Mouse (Mus musculus): Measurements from ENCODE around the gene Zg16.
"Not testable (repeated sequence)": the region's sequence is repeated elsewhere in the genome, so short reads cannot be mapped to it uniquely, and the experiment has no call there.

Zg16 gene

GRCm38 (mm10) chr7:127087278-127088010 is at the start of gene Zg16:
Gene Zg16, minus strand, starts transcription at chr7:127087328.
- in situ Hi-C loops (cut with MboI, MseI), result not testable (repeated sequence)

- in situ Hi-C loops (cut with MboI, MseI), result loop anchor here (5.0 kb wide), 1 partner anchor 46 kb away; no protein-coding TSS in a partner anchor
Observed at GRCm38 (mm10) chr7:127136181-127137071, 49.3 kb upstream of the Zg16 start.

- in situ Hi-C loops (cut with MboI, MseI), result loop anchor here (5.0 kb wide), 1 partner anchor 47 kb away; no protein-coding TSS in a partner anchor
Observed at GRCm38 (mm10) chr7:127134821-127135447, 47.8 kb upstream of the Zg16 start.

- in situ Hi-C loops (cut with MboI, MseI), result no loop called here
Observed at GRCm38 (mm10) chr7:127133125-127133524, 46.0 kb upstream of the Zg16 start.

GRCm38 (mm10) chr7:127129638-127130037 is 42.5 kb upstream of the Zg16 start:
- in situ Hi-C loops (cut with MboI, MseI), result no loop called here

GRCm38 (mm10) chr7:127121911-127122270 is 34.8 kb upstream of the Zg16 start, which contains the start of gene Qprt:
Gene Qprt, minus strand, starts transcription at chr7:127122226.
- in situ Hi-C loops (cut with MboI, MseI), result no loop called here

GRCm38 (mm10) chr7:127121061-127121910 is 34.2 kb upstream of the Zg16 start:
- in situ Hi-C loops (cut with MboI, MseI), result no loop called here

GRCm38 (mm10) chr7:127118671-127119445 is 31.7 kb upstream of the Zg16 start:
- in situ Hi-C loops (cut with MboI, MseI), result no loop called here

- in situ Hi-C loops (cut with MboI, MseI), result no loop called here
Observed at GRCm38 (mm10) chr7:127117948-127118347, 30.8 kb upstream of the Zg16 start.

- in situ Hi-C loops (cut with MboI, MseI), result no loop called here
Observed at GRCm38 (mm10) chr7:127116331-127116935, 29.3 kb upstream of the Zg16 start.

GRCm38 (mm10) chr7:127114920-127115319 is 27.8 kb upstream of the Zg16 start:
- in situ Hi-C loops (cut with MboI, MseI), result no loop called here

- in situ Hi-C loops (cut with MboI, MseI), result no loop called here
Observed at GRCm38 (mm10) chr7:127113614-127114259, 26.6 kb upstream of the Zg16 start.

GRCm38 (mm10) chr7:127112921-127113597 is 25.9 kb upstream of the Zg16 start:
- in situ Hi-C loops (cut with MboI, MseI), result no loop called here

GRCm38 (mm10) chr7:127112251-127112841 is 25.2 kb upstream of the Zg16 start:
- in situ Hi-C loops (cut with MboI, MseI), result no loop called here

- in situ Hi-C loops (cut with MboI, MseI), result no loop called here
Observed at GRCm38 (mm10) chr7:127111461-127111860, 24.3 kb upstream of the Zg16 start.

- in situ Hi-C loops (cut with MboI, MseI), result no loop called here
Observed at GRCm38 (mm10) chr7:127110239-127111007, 23.3 kb upstream of the Zg16 start.

GRCm38 (mm10) chr7:127105551-127105950 is 18.4 kb upstream of the Zg16 start:
- in situ Hi-C loops (cut with MboI, MseI), result loop anchor here (5.0 to 10.0 kb wide), 2 partner anchors 38 to 91 kb away; partner anchors contain the start of genes Mvp, Pagr1a and Pagr1b

Measured in regulatory T cell (primary cell).